Mouse (Mus musculus) midbrain, postnatal 0 days (tissue): ENCODE data around the gene Atp23. TPM values are rescaled to one million over a fixed set of nuclear protein-coding genes. Genes with fewer than 3 reads are reported as not detected.
"Not testable (repeated sequence)": the region's sequence is repeated elsewhere in the genome, so short reads cannot be mapped to it uniquely, and the experiment has no call there.

ENCODE experiments used
- ATAC-seq: fragments of 200-750 bp; cut with Nextera tagmentation; 2 replicates; pipeline ENCODE4 v1.8.0; 2017; ENCODE audit warnings: moderate number of reproducible peaks, mild to moderate bottlenecking, moderate TSS enrichment, moderate library complexity; ENCODE audit not compliant: low FRiP score
- DNase-seq: peaks from one replicate; pipeline ENCODE4 v3.0.0-alpha.2; 2015; ENCODE audit warnings: low spot score
- H3K27ac ChIP-seq: fragments of 300-500 bp; sonication (generic); 2 replicates; pipeline ENCODE4 v1.5.1; 2014; ENCODE audit warnings: low read depth, mild to moderate bottlenecking, low read length, mixed read lengths
- H3K27me3 ChIP-seq: fragments of 300-500 bp; sonication (generic); 2 replicates; pipeline ENCODE4 v1.6.1; 2014; ENCODE audit warnings: low read length, control low read depth, mixed read lengths; ENCODE audit not compliant: insufficient read depth
- H3K36me3 ChIP-seq: fragments of 300-500 bp; sonication (generic); 2 replicates; pipeline ENCODE4 v1.6.1; 2014; ENCODE audit warnings: low read length, control low read depth, mixed read lengths; ENCODE audit not compliant: insufficient read depth
- H3K4me1 ChIP-seq: fragments of 300-500 bp; sonication (generic); 2 replicates; pipeline ENCODE4 v1.6.1; 2014; ENCODE audit warnings: mild to moderate bottlenecking, control low read depth, antibody characterized with exemption, low read length, mixed read lengths; ENCODE audit not compliant: insufficient read depth
- H3K4me2 ChIP-seq: fragments of 300-500 bp; sonication (generic); 2 replicates; pipeline ENCODE4 v1.6.1; 2014; ENCODE audit warnings: low read depth, mild to moderate bottlenecking, low read length, mixed read lengths; ENCODE audit not compliant: poor library complexity, severe bottlenecking
- H3K4me3 ChIP-seq: fragments of 300-500 bp; sonication (generic); 2 replicates; pipeline ENCODE4 v1.5.1; 2014; ENCODE audit warnings: low read depth, mild to moderate bottlenecking, low read length, moderate library complexity
- H3K9ac ChIP-seq: fragments of 300-500 bp; sonication (generic); replicated peaks from 2 replicates; pipeline ENCODE4 v1.6.1; 2014; ENCODE audit warnings: mild to moderate bottlenecking, low read length, moderate library complexity, mixed read lengths; ENCODE audit not compliant: poor library complexity, severe bottlenecking
- H3K9me3 ChIP-seq: fragments of 300-500 bp; sonication (generic); 2 replicates; pipeline ENCODE4 v1.6.1; 2016; ENCODE audit warnings: low read length, control low read depth
- CTCF ChIP-seq: IDR thresholded peaks from 2 replicates; pipeline ENCODE4 v1.5.1; 2016; ENCODE audit warnings: antibody characterized with exemption, mild to moderate bottlenecking
- WGBS: fragments of 180-500 bp; shearing (Covaris S2); extraction: QIAGEN DNeasy Blood & Tissue Kit; methylation state at CpG from one replicate; pipeline ENCODE4 v1.1.7; 2014; 5-methylcytosine and 5-hydroxymethylcytosine counted together
- polyA plus RNA-seq: library from polyadenylated mRNA; unstranded; fragments of >200 nt; fragmentation: Nextera tagmentation; extraction: Ambion mirVana; gene quantifications from 2 replicates; pipeline ENCODE4 v1.2.1, GENCODE M21; 2015
- total RNA-seq: library from RNA; depleted of rRNA; stranded (reverse); fragments of >200 nt; gene quantifications from 2 replicates; pipeline ENCODE4 v1.2.3, GENCODE M21; 2014; rRNA removed

Gene Atp23
- total and polyA plus RNA-seq, 2 experiments from 2014 or later = 17.4 to 18.4 TPM

GRCm38 (mm10) chr10:126827941-126828593 is 73.1 kb downstream of the Atp23 start:
- ATAC-seq (peak; percentile 80), DNase-seq (peak; percentile 90)
- Histone ChIP-seq H3K27ac (peak overlapping the region; percentile 60), H3K27me3 (no peaks in the 10 kb centered on the region), H3K9me3 (no peaks in the 10 kb centered on the region), H3K4me2 (no peak overlapping the region), H3K4me1 (no peaks in the 10 kb centered on the region), H3K4me3 (no peak overlapping the region), H3K36me3 (no peaks in the 10 kb centered on the region), H3K9ac (no peak overlapping the region)
- WGBS = 22% methylated on average over 8 of the region's 8 CpGs
- TF ChIP-seq CTCF = no peak

GRCm38 (mm10) chr10:126826982-126827381 is 74.2 kb downstream of the Atp23 start:
- 97% methylated on average over 6 of the region's 6 CpGs for WGBS
- Histone ChIP-seq H3K9ac (no peak overlapping the region), H3K27ac (no peak overlapping the region), H3K4me2 (no peak overlapping the region), H3K36me3 (no peaks in the 10 kb centered on the region), H3K4me3 (no peak overlapping the region), H3K27me3 (no peaks in the 10 kb centered on the region), H3K9me3 (no peaks in the 10 kb centered on the region), H3K4me1 (no peaks in the 10 kb centered on the region)
- ATAC-seq = no peak
- no peak for TF ChIP-seq CTCF
- no peak for DNase-seq

- H3K9me3 ChIP-seq, H3K27me3 ChIP-seq, ATAC-seq, H3K27ac ChIP-seq, H3K4me1 ChIP-seq, H3K4me3 ChIP-seq, H3K36me3 ChIP-seq, H3K4me2 ChIP-seq, DNase-seq, H3K9ac ChIP-seq: not testable (repeated sequence)
- WGBS = 90% methylated on average over 8 of the region's 8 CpGs
These were observed 74.9 kb downstream of the Atp23 start for GRCm38 (mm10) chr10:126826216-126826615.

DNA sequence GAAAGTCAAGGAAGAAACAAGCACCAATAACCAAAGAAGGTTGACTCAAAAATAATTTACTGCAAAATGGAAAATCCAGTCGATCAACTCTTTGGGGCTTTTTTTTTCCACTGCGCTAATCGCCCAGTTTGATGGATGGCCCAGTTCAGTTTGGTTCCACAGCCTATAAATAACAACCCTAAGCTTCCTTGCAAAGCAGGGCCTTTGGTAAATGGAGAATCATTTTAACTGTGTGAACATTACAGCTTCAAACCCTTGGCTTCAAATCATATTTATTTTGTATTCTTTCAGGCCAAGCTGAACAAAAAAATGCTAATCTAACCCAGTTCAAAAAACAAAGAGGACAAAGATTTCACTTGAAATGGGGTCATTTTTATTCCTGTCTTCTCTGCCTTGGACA is 78.7 kb downstream of the Atp23 start:
- no peak for ATAC-seq
- Histone ChIP-seq H3K27ac (peak overlapping the region; percentile 38; the same call in 1 of the 2 replicates), H3K27me3 (no peaks in the 10 kb centered on the region), H3K9ac (no peak overlapping the region), H3K36me3 (no peaks in the 10 kb centered on the region), H3K9me3 (no peaks in the 10 kb centered on the region), H3K4me1 (no peaks in the 10 kb centered on the region), H3K4me3 (no peak overlapping the region), H3K4me2 (no peak overlapping the region)
- no peak for DNase-seq
- no peak for TF ChIP-seq CTCF
- 78% methylated on average over 3 of the region's 3 CpGs for WGBS

Other genes with a start within 250 kb of the Atp23 start
- gene Ctdsp2, start 77.4 kb upstream of the Atp23 start, total RNA-seq = 50.1 and 54.6 TPM in 2 replicates
- gene Ctdsp2, start 77.4 kb upstream of the Atp23 start, polyA plus RNA-seq = 10.2 and 11.2 TPM in 2 replicates
- 0.90 and 2.0 TPM in 2 replicates for gene Avil, start 99.4 kb upstream of the Atp23 start, total RNA-seq
- gene Avil, start 99.4 kb upstream of the Atp23 start, polyA plus RNA-seq = 1.2 and 1.3 TPM in 2 replicates
- gene Tsfm, start 129.5 kb upstream of the Atp23 start, total RNA-seq = 29.3 and 33.8 TPM in 2 replicates
- 60.7 and 63.3 TPM in 2 replicates for gene Tsfm, start 129.5 kb upstream of the Atp23 start, polyA plus RNA-seq
- gene Mettl1, start 140.1 kb upstream of the Atp23 start, total RNA-seq = 6.5 and 8.7 TPM in 2 replicates
- gene Mettl1, start 140.1 kb upstream of the Atp23 start, polyA plus RNA-seq = 19.1 TPM in 2 replicates
- not detected in 2 replicates for gene Eef1akmt3, start 140.2 kb upstream of the Atp23 start, total RNA-seq
- 0.10 and 0.16 TPM in 2 replicates for gene Eef1akmt3, start 140.2 kb upstream of the Atp23 start, polyA plus RNA-seq
- gene Cyp27b1, start 146.9 kb upstream of the Atp23 start, total RNA-seq = 0.22 TPM in 1 of 2 replicates, not detected in the other
- gene Cyp27b1, start 146.9 kb upstream of the Atp23 start, polyA plus RNA-seq = 0.13 TPM in 1 of 2 replicates, not detected in the other
- gene March9, start 158.8 kb upstream of the Atp23 start, total RNA-seq = 84.0 and 90.0 TPM in 2 replicates
- 8.6 and 9.8 TPM in 2 replicates for gene March9, start 158.8 kb upstream of the Atp23 start, polyA plus RNA-seq
- 311 and 365 TPM in 2 replicates for gene Cdk4, start 162.2 kb upstream of the Atp23 start, total RNA-seq
- gene Cdk4, start 162.2 kb upstream of the Atp23 start, polyA plus RNA-seq = 364 and 374 TPM in 2 replicates
- 109 and 122 TPM in 2 replicates for gene Tspan31, start 168.9 kb upstream of the Atp23 start, total RNA-seq
- gene Tspan31, start 168.9 kb upstream of the Atp23 start, polyA plus RNA-seq = 101 and 104 TPM in 2 replicates
- 330 and 343 TPM in 2 replicates for gene Agap2, start 173.9 kb upstream of the Atp23 start, total RNA-seq
- 5.4 and 6.3 TPM in 2 replicates for gene Agap2, start 173.9 kb upstream of the Atp23 start, polyA plus RNA-seq
- 114 and 120 TPM in 2 replicates for gene Os9, start 219.8 kb upstream of the Atp23 start, total RNA-seq
- 126 TPM in 2 replicates for gene Os9, start 219.8 kb upstream of the Atp23 start, polyA plus RNA-seq